Mouse (Mus musculus): ENCODE results near the gene Bcap29. TPM values are rescaled to one million over a fixed set of nuclear protein-coding genes. Genes with fewer than 3 reads are reported as not detected.
"Not testable (repeated sequence)": the region's sequence is repeated elsewhere in the genome, so short reads cannot be mapped to it uniquely, and the experiment has no call there.

Bcap29 gene
- total RNA-seq, 1 experiment: 19.8 TPM

DNA sequence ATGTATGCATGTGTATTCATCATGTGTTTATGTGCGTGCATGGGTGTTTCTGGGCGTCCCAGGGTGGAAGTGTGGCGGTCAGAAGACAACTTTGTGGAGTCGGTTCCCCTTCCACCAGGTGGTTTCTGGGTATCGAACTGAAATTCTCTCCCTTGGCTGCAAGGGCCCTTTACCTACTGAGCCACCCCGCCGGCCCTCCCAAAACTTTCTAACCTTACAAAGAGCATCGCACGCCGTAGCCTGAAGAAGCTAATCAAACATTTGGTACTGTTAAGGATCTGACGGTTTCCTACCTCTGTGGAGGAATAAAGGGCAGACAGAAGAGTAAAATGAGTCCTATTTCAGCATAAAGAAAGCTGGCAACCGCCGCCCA, 502 bp downstream of the Bcap29 start:
- Histone ChIP-seq H3K4me1 (ENCODE audit: control insufficient read depth in 2 of 2, insufficient read depth in 2 of 2, low read length in 2 of 2, poor library complexity in 1 of 2) (peaks cover 0 to 4% of the 10 kb centered on the region in 2 experiments; a peak in 1 of 4 replicates), H3K27ac (ENCODE audit: insufficient read depth, low read depth, low read length, poor library complexity, severe bottlenecking) (no peak overlapping the region), H3K4me3 (ENCODE audit: insufficient read depth in 1 of 2, low read depth in 1 of 2, low read length in 2 of 2, poor library complexity in 1 of 2, severe bottlenecking in 1 of 2) (peak overlapping the region; percentile 72 to 73), H3K9ac (ENCODE audit: insufficient read depth, low read depth, low read length, poor library complexity, severe bottlenecking) (peak overlapping the region; percentile 88), H3K9me3 (ENCODE audit: control insufficient read depth, insufficient read depth, low read depth, low read length) (no peaks in the 10 kb centered on the region), H3K36me3 (ENCODE audit: control insufficient read depth, insufficient read depth, low read length, poor library complexity, severe bottlenecking) (no peaks in the 10 kb centered on the region)
- DNase-seq (ENCODE audit: low read depth, low spot score): peak; percentile 26
- in situ Hi-C loops (cut with MboI; ENCODE audit: low sequenced_read_pairs in 2 of 2, unreplicated experiment in 2 of 2): no loop called here
- TF ChIP-seq HCFC1 (IDR thresholded peaks at IDR 0.05; ENCODE audit: borderline replicate concordance, insufficient read depth, low read length) (no peak), MAFK (IDR thresholded peaks at IDR 0.05; ENCODE audit: insufficient read depth, low read depth, low read length) (no peak), ZNF384 (IDR thresholded peaks at IDR 0.05; ENCODE audit: low read depth, low read length) (no peak), ZC3H11A (IDR thresholded peaks at IDR 0.05; ENCODE audit: borderline replicate concordance, low read depth, low read length) (no peak)

DNA sequence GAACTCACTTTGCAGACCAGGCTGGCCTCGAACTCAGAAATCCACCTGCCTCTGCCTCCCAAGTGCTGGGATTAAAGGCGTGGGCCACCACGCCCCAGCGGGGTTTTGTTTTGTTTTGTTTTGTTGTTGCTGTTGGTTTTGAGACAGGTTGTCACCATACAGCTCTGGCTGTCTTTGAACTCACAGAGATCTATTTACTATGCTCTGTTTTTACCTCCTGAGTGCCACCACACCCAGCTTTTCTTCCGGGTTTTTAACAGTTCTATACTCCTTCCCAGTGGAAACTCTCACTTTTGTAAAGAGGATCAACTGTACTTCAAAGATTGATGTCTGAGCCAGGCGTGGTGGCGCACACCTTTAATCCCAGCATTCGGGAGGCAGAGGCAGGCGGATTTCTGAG, 6.1 kb downstream of the Bcap29 start:
- H3K27ac ChIP-seq (ENCODE audit: insufficient read depth, low read depth, low read length, poor library complexity, severe bottlenecking); H3K4me1 ChIP-seq (ENCODE audit: control insufficient read depth in 2 of 2, insufficient read depth in 2 of 2, low read length in 2 of 2, poor library complexity in 1 of 2); H3K9me3 ChIP-seq (ENCODE audit: control insufficient read depth, insufficient read depth, low read depth, low read length); H3K36me3 ChIP-seq (ENCODE audit: control insufficient read depth, insufficient read depth, low read length, poor library complexity, severe bottlenecking); in situ Hi-C loops (cut with MboI; ENCODE audit: low sequenced_read_pairs in 2 of 2, unreplicated experiment in 2 of 2); DNase-seq (ENCODE audit: low read depth, low spot score); H3K4me3 ChIP-seq (ENCODE audit: insufficient read depth in 1 of 2, low read depth in 1 of 2, low read length in 2 of 2, poor library complexity in 1 of 2, severe bottlenecking in 1 of 2); H3K9ac ChIP-seq (ENCODE audit: insufficient read depth, low read depth, low read length, poor library complexity, severe bottlenecking): not testable (repeated sequence)

DNA sequence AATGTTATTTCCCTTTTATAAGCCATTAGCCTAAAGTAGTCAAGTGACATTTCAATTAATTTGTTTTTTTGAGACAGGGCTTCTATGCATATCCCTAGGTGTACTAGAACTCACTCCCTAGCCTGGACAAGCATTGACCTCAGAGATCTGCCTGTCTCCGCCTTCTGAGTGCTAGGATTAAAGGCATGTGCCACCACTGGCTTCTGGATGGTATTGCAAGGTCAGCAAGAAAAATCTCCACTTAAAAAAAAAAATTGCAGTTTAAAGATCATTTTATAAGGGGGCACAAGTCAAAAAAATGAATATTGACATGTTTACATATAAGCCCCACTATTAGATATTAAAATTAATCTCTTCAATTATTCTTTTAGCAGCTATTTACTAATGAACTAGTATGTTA, 9.4 kb downstream of the Bcap29 start:
- no peak overlapping the region for H3K9ac ChIP-seq (ENCODE audit: insufficient read depth, low read depth, low read length, poor library complexity, severe bottlenecking)
- no peaks in the 10 kb centered on the region for H3K4me1 ChIP-seq (ENCODE audit: control insufficient read depth in 2 of 2, insufficient read depth in 2 of 2, low read length in 2 of 2, poor library complexity in 1 of 2)
- H3K36me3 ChIP-seq (ENCODE audit: control insufficient read depth, insufficient read depth, low read length, poor library complexity, severe bottlenecking): no peaks in the 10 kb centered on the region
- H3K4me3 ChIP-seq (ENCODE audit: insufficient read depth in 1 of 2, low read depth in 1 of 2, low read length in 2 of 2, poor library complexity in 1 of 2, severe bottlenecking in 1 of 2): no peak overlapping the region
- in situ Hi-C loops (cut with MboI; ENCODE audit: low sequenced_read_pairs in 2 of 2, unreplicated experiment in 2 of 2): no loop called here
- peak; percentile 85 for TF ChIP-seq MAFK (IDR thresholded peaks at IDR 0.05; ENCODE audit: insufficient read depth, low read depth, low read length)
- no peak for TF ChIP-seq ZNF384 (IDR thresholded peaks at IDR 0.05; ENCODE audit: low read depth, low read length)
- H3K27ac ChIP-seq (ENCODE audit: insufficient read depth, low read depth, low read length, poor library complexity, severe bottlenecking): no peak overlapping the region
- DNase-seq (ENCODE audit: low read depth, low spot score): no peak
- H3K9me3 ChIP-seq (ENCODE audit: control insufficient read depth, insufficient read depth, low read depth, low read length): no peaks in the 10 kb centered on the region

DNA sequence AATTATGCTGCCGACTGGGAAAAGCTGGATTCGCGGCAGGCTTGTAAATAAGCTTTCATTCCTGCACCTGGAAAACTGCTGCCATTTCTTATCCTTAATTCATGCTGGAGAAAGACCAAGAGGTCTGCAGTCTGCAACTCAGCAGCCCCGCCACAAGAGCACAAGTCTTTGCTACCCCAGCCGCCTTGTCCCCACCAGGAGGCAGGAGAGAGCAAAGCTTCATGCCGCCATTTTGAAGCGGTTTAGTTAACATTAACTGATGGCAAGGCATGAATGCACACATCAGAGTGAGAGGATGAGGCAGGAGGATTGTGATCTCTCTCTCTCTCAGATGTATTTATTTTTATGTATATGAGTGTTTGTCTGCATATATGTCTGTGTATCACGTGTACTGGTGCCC, 14.4 kb downstream of the Bcap29 start:
- no peak overlapping the region; the same call in 1 of the 2 replicates for H3K9ac ChIP-seq (ENCODE audit: insufficient read depth, low read depth, low read length, poor library complexity, severe bottlenecking)
- H3K4me1 ChIP-seq (ENCODE audit: control insufficient read depth in 2 of 2, insufficient read depth in 2 of 2, low read length in 2 of 2, poor library complexity in 1 of 2): no peaks in the 10 kb centered on the region
- TF ChIP-seq ZC3H11A (IDR thresholded peaks at IDR 0.05; ENCODE audit: borderline replicate concordance, low read depth, low read length) (no peak), CHD2 (IDR thresholded peaks at IDR 0.05; ENCODE audit: low read depth, low read length) (no peak), HCFC1 (IDR thresholded peaks at IDR 0.05; ENCODE audit: borderline replicate concordance, insufficient read depth, low read length) (no peak), ZNF384 (IDR thresholded peaks at IDR 0.05; ENCODE audit: low read depth, low read length) (no peak), MAFK (IDR thresholded peaks at IDR 0.05; ENCODE audit: insufficient read depth, low read depth, low read length) (no peak)
- H3K9me3 ChIP-seq (ENCODE audit: control insufficient read depth, insufficient read depth, low read depth, low read length): no peaks in the 10 kb centered on the region
- DNase-seq (ENCODE audit: low read depth, low spot score): peak; percentile 47
- no peak overlapping the region for H3K27ac ChIP-seq (ENCODE audit: insufficient read depth, low read depth, low read length, poor library complexity, severe bottlenecking)
- no peaks in the 10 kb centered on the region for H3K36me3 ChIP-seq (ENCODE audit: control insufficient read depth, insufficient read depth, low read length, poor library complexity, severe bottlenecking)
- in situ Hi-C loops (cut with MboI; ENCODE audit: low sequenced_read_pairs in 2 of 2, unreplicated experiment in 2 of 2): no loop called here
- H3K4me3 ChIP-seq (ENCODE audit: insufficient read depth in 1 of 2, low read depth in 1 of 2, low read length in 2 of 2, poor library complexity in 1 of 2, severe bottlenecking in 1 of 2): no peak overlapping the region

DNA sequence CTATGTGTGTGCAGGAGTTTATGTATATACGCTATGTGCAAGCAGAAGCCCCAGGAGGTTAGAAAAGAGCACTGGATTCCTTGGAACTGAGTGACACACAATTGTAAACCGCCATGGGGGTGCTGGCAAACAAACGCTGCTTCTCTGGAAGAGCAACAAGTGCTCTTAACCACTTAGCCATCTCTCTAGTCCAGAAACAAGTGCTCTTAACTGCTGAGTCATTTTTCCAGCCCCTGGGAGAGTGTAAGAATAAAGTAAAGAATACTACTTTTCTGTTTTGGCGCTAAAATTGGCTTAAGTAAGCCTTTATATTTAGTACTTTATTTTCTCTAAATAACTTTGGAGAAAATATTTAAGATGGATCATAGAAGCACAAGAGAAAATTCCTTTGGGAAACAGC, 21.1 kb downstream of the Bcap29 start:
- H3K4me3 ChIP-seq (ENCODE audit: insufficient read depth in 1 of 2, low read depth in 1 of 2, low read length in 2 of 2, poor library complexity in 1 of 2, severe bottlenecking in 1 of 2): no peak overlapping the region
- in situ Hi-C loops (cut with MboI; ENCODE audit: low sequenced_read_pairs in 2 of 2, unreplicated experiment in 2 of 2): no loop called here
- no peak overlapping the region for H3K27ac ChIP-seq (ENCODE audit: insufficient read depth, low read depth, low read length, poor library complexity, severe bottlenecking)
- H3K36me3 ChIP-seq (ENCODE audit: control insufficient read depth, insufficient read depth, low read length, poor library complexity, severe bottlenecking): no peaks in the 10 kb centered on the region
- TF ChIP-seq CHD2 (IDR thresholded peaks at IDR 0.05; ENCODE audit: low read depth, low read length) (no peak), HCFC1 (IDR thresholded peaks at IDR 0.05; ENCODE audit: borderline replicate concordance, insufficient read depth, low read length) (no peak), ZNF384 (IDR thresholded peaks at IDR 0.05; ENCODE audit: low read depth, low read length) (no peak), ZC3H11A (IDR thresholded peaks at IDR 0.05; ENCODE audit: borderline replicate concordance, low read depth, low read length) (no peak), MAFK (IDR thresholded peaks at IDR 0.05; ENCODE audit: insufficient read depth, low read depth, low read length) (0 out of 2 replicates have a peak, but pooled peaks have one; percentile 13)
- no peaks in the 10 kb centered on the region for H3K4me1 ChIP-seq (ENCODE audit: control insufficient read depth in 2 of 2, insufficient read depth in 2 of 2, low read length in 2 of 2, poor library complexity in 1 of 2)
- no peak overlapping the region for H3K9ac ChIP-seq (ENCODE audit: insufficient read depth, low read depth, low read length, poor library complexity, severe bottlenecking)
- DNase-seq (ENCODE audit: low read depth, low spot score): no peak
- H3K9me3 ChIP-seq (ENCODE audit: control insufficient read depth, insufficient read depth, low read depth, low read length): no peaks in the 10 kb centered on the region
